Comparison of ENCODE assay signal across 9 mouse cellular contexts in the genomic region with DNA sequence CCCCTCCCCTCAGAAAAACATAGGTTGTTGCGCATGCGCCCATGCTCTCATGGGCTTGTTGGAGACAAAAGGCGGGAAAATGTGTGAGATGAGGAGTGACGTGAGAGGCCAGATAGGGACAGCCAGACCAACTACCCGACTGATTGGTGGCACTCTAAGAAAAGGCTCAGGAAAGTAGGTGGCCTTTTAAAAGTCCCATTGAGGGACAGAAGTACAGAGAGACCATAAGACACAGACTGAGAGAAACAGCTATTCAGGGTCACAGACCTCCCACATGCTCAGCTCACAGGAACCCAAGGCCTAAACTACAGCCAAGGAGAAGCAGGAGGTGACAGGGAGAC. TPM values are rescaled to one million over a fixed set of nuclear protein-coding genes. Genes with fewer than 3 reads are reported as not detected.
A peak's percentile ranks its signal among the peaks of the same experiment; 100 is the strongest.
DNase-seq lines count a peak whose midpoint lies in the region; ATAC-seq and TF ChIP-seq lines count a peak whose summit lies in the region.
"Had no signal": no experiment of that assay in that cellular context is flagged by ENCODE, and none has a peak within 500 bp of the region (broad histone marks: within the 10 kb centered on the region; RNA-seq: fewer than 3 reads in every experiment).

No protein-coding gene starts in this region.

- peak overlapping the region; percentile 58; the same call in 1 of the 2 replicates for H3K4me2 ChIP-seq in forebrain, embryonic 12.5 days
- H3K4me2 ChIP-seq in forebrain, embryonic 11.5 days (ENCODE audit: low read depth, low read length, severe bottlenecking) = no peak overlapping the region
- peak overlapping the region; percentile 64 for H3K4me2 ChIP-seq in kidney, embryonic 15.5 days
- H3K4me2 ChIP-seq in intestine, embryonic 14.5 days (ENCODE audit: low read length) = no peak overlapping the region; the same call in 1 of the 2 replicates
- peak overlapping the region; percentile 24; the same call in 1 of the 2 replicates for H3K4me2 ChIP-seq in midbrain, embryonic 16.5 days (ENCODE audit: low read length)

- WGBS in forebrain, embryonic 12.5 days = under 1% methylated on average over 5 of the region's 5 CpGs
- WGBS in forebrain, embryonic 11.5 days = under 1% methylated on average over 5 of the region's 5 CpGs
- 1% methylated on average over 5 of the region's 5 CpGs for WGBS in kidney, embryonic 15.5 days
- WGBS in intestine, embryonic 14.5 days = 2% methylated on average over 5 of the region's 5 CpGs
- whole genome bisulfite sequencing in midbrain, embryonic 16.5 days = under 1% methylated on average over 5 of the region's 5 CpGs
- 8% methylated on average over 5 of the region's 5 CpGs for WGBS in thymus, adult 2 months

- H3K9me3 ChIP-seq in forebrain, embryonic 12.5 days = no peaks in the 10 kb centered on the region
- no peaks in the 10 kb centered on the region for H3K9me3 ChIP-seq in forebrain, embryonic 11.5 days (ENCODE audit: control insufficient read depth, low read length)
- H3K9me3 ChIP-seq in kidney, embryonic 15.5 days (replicated peaks) = no peaks in the 10 kb centered on the region
- H3K9me3 ChIP-seq in intestine, embryonic 14.5 days (ENCODE audit: control insufficient read depth, low read length) = no peaks in the 10 kb centered on the region
- no peaks in the 10 kb centered on the region for H3K9me3 ChIP-seq in midbrain, embryonic 16.5 days (replicated peaks; ENCODE audit: control insufficient read depth, low read length, poor library complexity, severe bottlenecking)

- no peak overlapping the region for H3K9ac ChIP-seq in forebrain, embryonic 12.5 days
- H3K9ac ChIP-seq in forebrain, embryonic 11.5 days (ENCODE audit: low read length) = no peak overlapping the region
- no peak overlapping the region for H3K9ac ChIP-seq in kidney, embryonic 15.5 days
- H3K9ac ChIP-seq in intestine, embryonic 14.5 days (ENCODE audit: low read length) = no peak overlapping the region
- H3K9ac ChIP-seq in midbrain, embryonic 16.5 days (ENCODE audit: low read depth, low read length) = 0 out of 2 replicates have a peak overlapping the region, but pooled peaks have one; percentile 31

- TF ChIP-seq POLR2A in thymus, adult 2 months (IDR thresholded peaks at IDR 0.05; ENCODE audit: control insufficient read depth, extremely low read depth, insufficient read depth, low read length, poor library complexity) = no peak

- no peak for TF ChIP-seq CTCF in thymus, adult 2 months (IDR thresholded peaks at IDR 0.05; ENCODE audit: borderline replicate concordance, control insufficient read depth, extremely low read depth, insufficient read depth, low read length, poor library complexity)

- peaks cover 29% of the 10 kb centered on the region for H3K27me3 ChIP-seq in forebrain, embryonic 12.5 days
- H3K27me3 ChIP-seq in forebrain, embryonic 11.5 days (ENCODE audit: control insufficient read depth, insufficient read depth, low read length) = no peaks in the 10 kb centered on the region; the same call in 1 of the 2 replicates
- H3K27me3 ChIP-seq in kidney, embryonic 15.5 days = peaks cover 20% of the 10 kb centered on the region
- H3K27me3 ChIP-seq in intestine, embryonic 14.5 days (replicated peaks; ENCODE audit: control insufficient read depth, insufficient read depth, low read length) = 0 out of 2 replicates have a peak, but pooled peaks cover 6% of the 10 kb centered on the region
- no peaks in the 10 kb centered on the region for H3K27me3 ChIP-seq in midbrain, embryonic 16.5 days (ENCODE audit: control insufficient read depth, insufficient read depth, low read depth, low read length)
- no peaks in the 10 kb centered on the region for H3K27me3 ChIP-seq in thymus, adult 2 months (ENCODE audit: control insufficient read depth, insufficient read depth, low read length)

- peaks cover 11% of the 10 kb centered on the region for H3K4me1 ChIP-seq in forebrain, embryonic 12.5 days
- 0 out of 2 replicates have a peak, but pooled peaks cover 2% of the 10 kb centered on the region for H3K4me1 ChIP-seq in forebrain, embryonic 11.5 days (replicated peaks; ENCODE audit: control insufficient read depth, insufficient read depth, low read length)
- peaks cover 3% of the 10 kb centered on the region; the same call in 1 of the 2 replicates for H3K4me1 ChIP-seq in kidney, embryonic 15.5 days
- H3K4me1 ChIP-seq in intestine, embryonic 14.5 days (replicated peaks; ENCODE audit: control insufficient read depth, insufficient read depth, low read length) = no peaks in the 10 kb centered on the region; the same call in 1 of the 2 replicates
- peaks cover 9% of the 10 kb centered on the region for H3K4me1 ChIP-seq in midbrain, embryonic 16.5 days (ENCODE audit: control insufficient read depth, insufficient read depth, low read length)
- peaks cover 4% of the 10 kb centered on the region; the same call in 1 of the 2 replicates for H3K4me1 ChIP-seq in thymus, adult 2 months (replicated peaks; ENCODE audit: control insufficient read depth, insufficient read depth, low read length)

- no peak for DNase-seq in forebrain, embryonic 11.5 days (ENCODE audit: low spot score)
- no peak for DNase-seq in kidney, adult 8-10 months
- no peak for DNase-seq in intestine, embryonic 14.5 days (ENCODE audit: low spot score)
- DNase-seq in thymus, adult 2 months = no peak
- no peak for DNase-seq in lung, postnatal 14 days

- 0 out of 2 replicates have a peak overlapping the region, but pooled peaks have one; percentile 39 for H3K4me3 ChIP-seq in forebrain, embryonic 12.5 days (replicated peaks)
- no peak overlapping the region for H3K4me3 ChIP-seq in forebrain, embryonic 11.5 days (ENCODE audit: low read depth, low read length)
- H3K4me3 ChIP-seq in kidney, embryonic 15.5 days (replicated peaks) = no peak overlapping the region
- no peak overlapping the region for H3K4me3 ChIP-seq in intestine, embryonic 14.5 days (ENCODE audit: low read depth, low read length)
- H3K4me3 ChIP-seq in midbrain, embryonic 16.5 days (ENCODE audit: low read depth, low read length) = no peak overlapping the region
- H3K4me3 ChIP-seq in thymus, adult 2 months (ENCODE audit: control insufficient read depth, insufficient read depth, low read length) = no peak overlapping the region

- no peaks in the 10 kb centered on the region for H3K36me3 ChIP-seq in forebrain, embryonic 12.5 days (replicated peaks)
- H3K36me3 ChIP-seq in forebrain, embryonic 11.5 days (ENCODE audit: control insufficient read depth, insufficient read depth, low read length) = no peaks in the 10 kb centered on the region
- no peaks in the 10 kb centered on the region for H3K36me3 ChIP-seq in kidney, embryonic 15.5 days
- no peaks in the 10 kb centered on the region for H3K36me3 ChIP-seq in intestine, embryonic 14.5 days (ENCODE audit: control insufficient read depth, insufficient read depth, low read length)
- no peaks in the 10 kb centered on the region for H3K36me3 ChIP-seq in midbrain, embryonic 16.5 days (ENCODE audit: control insufficient read depth, insufficient read depth, low read length)
- no peaks in the 10 kb centered on the region for H3K36me3 ChIP-seq in thymus, adult 2 months (ENCODE audit: control insufficient read depth, insufficient read depth, low read length)

- ATAC-seq in forebrain, embryonic 12.5 days (ENCODE audit: low FRiP score) = peak; percentile 70; the same call in 1 of the 2 replicates
- no peak for ATAC-seq in forebrain, embryonic 11.5 days (replicated peaks; ENCODE audit: low FRiP score)
- ATAC-seq in kidney, embryonic 15.5 days (replicated peaks; ENCODE audit: low FRiP score) = no peak; the same call in 1 of the 2 replicates
- ATAC-seq in intestine, embryonic 14.5 days (replicated peaks; ENCODE audit: low FRiP score, low TSS enrichment, low read depth) = peak; percentile 52; the same call in 1 of the 2 replicates
- no peak for ATAC-seq in midbrain, embryonic 16.5 days

- no peak overlapping the region for H3K27ac ChIP-seq in forebrain, embryonic 12.5 days
- H3K27ac ChIP-seq in forebrain, embryonic 11.5 days (ENCODE audit: low read depth, low read length) = no peak overlapping the region
- no peak overlapping the region for H3K27ac ChIP-seq in kidney, embryonic 15.5 days
- no peak overlapping the region for H3K27ac ChIP-seq in intestine, embryonic 14.5 days (ENCODE audit: low read depth)
- peak overlapping the region; percentile 31; the same call in 1 of the 2 replicates for H3K27ac ChIP-seq in midbrain, embryonic 16.5 days (ENCODE audit: low read length)
- no peak overlapping the region for H3K27ac ChIP-seq in thymus, adult 2 months (ENCODE audit: control insufficient read depth, insufficient read depth, low read length)

RNA-seq across cellular contexts. Expression of gene 1700008O03Rik, which starts 20.4 kb away (rescaled TPM):
- 0.86 and 1.5 TPM in 2 replicates for polyA plus RNA-seq in forebrain, embryonic 12.5 days (2016; fragmentation: Nextera tagmentation; extraction: Ambion mirVana)
- polyA plus RNA-seq in forebrain, embryonic 11.5 days (2014; fragmentation: Nextera tagmentation; extraction: Ambion mirVana) = 0.89 and 0.96 TPM in 2 replicates
- polyA plus RNA-seq in kidney, embryonic 15.5 days (2015; fragmentation: Nextera tagmentation; extraction: Ambion mirVana) = 1.1 TPM in 2 replicates
- polyA plus RNA-seq in intestine, embryonic 14.5 days (2014; fragmentation: Nextera tagmentation; extraction: Ambion mirVana) = 1.5 and 1.6 TPM in 2 replicates
- polyA plus RNA-seq in midbrain, embryonic 16.5 days (2015; fragmentation: Nextera tagmentation; extraction: Ambion mirVana) = 2.0 and 3.6 TPM in 2 replicates
- 1.8 and 2.1 TPM in 2 replicates for polyA plus RNA-seq in thymus, adult 2 months (2012; rRNA removed)

RNA-seq across cellular contexts. Expression of gene Syt3, which starts 22.1 kb away (rescaled TPM):
- 5.5 and 6.6 TPM in 2 replicates for polyA plus RNA-seq in forebrain, embryonic 12.5 days (2016; fragmentation: Nextera tagmentation; extraction: Ambion mirVana)
- 3.2 and 4.0 TPM in 2 replicates for polyA plus RNA-seq in forebrain, embryonic 11.5 days (2014; fragmentation: Nextera tagmentation; extraction: Ambion mirVana)
- polyA plus RNA-seq in kidney, embryonic 15.5 days (2015; fragmentation: Nextera tagmentation; extraction: Ambion mirVana) = 2.4 and 2.5 TPM in 2 replicates
- 1.6 and 1.7 TPM in 2 replicates for polyA plus RNA-seq in intestine, embryonic 14.5 days (2014; fragmentation: Nextera tagmentation; extraction: Ambion mirVana)
- polyA plus RNA-seq in midbrain, embryonic 16.5 days (2015; fragmentation: Nextera tagmentation; extraction: Ambion mirVana) = 57.4 and 73.2 TPM in 2 replicates
- polyA plus RNA-seq in thymus, adult 2 months (2012; rRNA removed) = 2.5 and 2.7 TPM in 2 replicates

RNA-seq across cellular contexts. Expression of gene Lrrc4b, which starts 22.8 kb away (rescaled TPM):
- 10.6 and 12.0 TPM in 2 replicates for polyA plus RNA-seq in forebrain, embryonic 12.5 days (2016; fragmentation: Nextera tagmentation; extraction: Ambion mirVana)
- polyA plus RNA-seq in forebrain, embryonic 11.5 days (2014; fragmentation: Nextera tagmentation; extraction: Ambion mirVana) = 8.2 and 9.8 TPM in 2 replicates
- polyA plus RNA-seq in kidney, embryonic 15.5 days (2015; fragmentation: Nextera tagmentation; extraction: Ambion mirVana) = 0.36 and 0.44 TPM in 2 replicates
- 1.3 TPM in 2 replicates for polyA plus RNA-seq in intestine, embryonic 14.5 days (2014; fragmentation: Nextera tagmentation; extraction: Ambion mirVana)
- 14.3 and 15.9 TPM in 2 replicates for polyA plus RNA-seq in midbrain, embryonic 16.5 days (2015; fragmentation: Nextera tagmentation; extraction: Ambion mirVana)
- 0.84 and 1.4 TPM in 2 replicates for polyA plus RNA-seq in thymus, adult 2 months (2012; rRNA removed)
- polyA plus RNA-seq: liver, adult 2 months had no signal

RNA-seq across cellular contexts. Expression of gene Aspdh, which starts 59.2 kb away (rescaled TPM):
- 4.8 TPM in 2 replicates for polyA plus RNA-seq in forebrain, embryonic 12.5 days (2016; fragmentation: Nextera tagmentation; extraction: Ambion mirVana)
- 2.6 and 2.9 TPM in 2 replicates for polyA plus RNA-seq in forebrain, embryonic 11.5 days (2014; fragmentation: Nextera tagmentation; extraction: Ambion mirVana)
- polyA plus RNA-seq in kidney, embryonic 15.5 days (2015; fragmentation: Nextera tagmentation; extraction: Ambion mirVana) = 3.2 and 3.9 TPM in 2 replicates
- polyA plus RNA-seq in intestine, embryonic 14.5 days (2014; fragmentation: Nextera tagmentation; extraction: Ambion mirVana) = 0.65 TPM in 1 of 2 replicates, not detected in the other
- polyA plus RNA-seq in midbrain, embryonic 16.5 days (2015; fragmentation: Nextera tagmentation; extraction: Ambion mirVana) = 3.9 and 4.2 TPM in 2 replicates
- 0.32 and 1.6 TPM in 2 replicates for polyA plus RNA-seq in thymus, adult 2 months (2012; rRNA removed)

Comparison
In these comparisons a context has a peak if more than half of its experiments do, and no peak if none do; other contexts are left out.
1. ATAC-seq: peak in forebrain, embryonic 12.5 days (single experiment) and intestine, embryonic 14.5 days (single experiment); none in forebrain, embryonic 11.5 days (single experiment), kidney, embryonic 15.5 days (single experiment) and midbrain, embryonic 16.5 days (single experiment).
2. H3K4me2 ChIP-seq: peak in forebrain, embryonic 12.5 days (single experiment), kidney, embryonic 15.5 days (single experiment) and midbrain, embryonic 16.5 days (single experiment); none in forebrain, embryonic 11.5 days (single experiment) and intestine, embryonic 14.5 days (single experiment).